Mouse (Mus musculus) forebrain, embryonic 10.5 days (tissue): ENCODE data around the gene Hint1. TPM values are rescaled to one million over a fixed set of nuclear protein-coding genes. Genes with fewer than 3 reads are reported as not detected.

ENCODE experiments used
- DNase-seq: peaks from one replicate; pipeline ENCODE4 v3.0.0-alpha.2; 2017; ENCODE audit warnings: low spot score; ENCODE audit errors: extremely low spot score
- H3K27ac ChIP-seq: fragments of 300-500 bp; sonication (generic); 2 replicates; pipeline ENCODE4 v1.5.1; 2016; ENCODE audit warnings: mild to moderate bottlenecking
- H3K27me3 ChIP-seq: fragments of 300-500 bp; sonication (generic); 2 replicates; pipeline ENCODE4 v1.6.1; 2016; ENCODE audit warnings: mild to moderate bottlenecking; ENCODE audit not compliant: poor library complexity, severe bottlenecking
- H3K36me3 ChIP-seq: fragments of 300-500 bp; sonication (generic); replicated peaks from 2 replicates; pipeline ENCODE4 v1.6.1; 2016; ENCODE audit warnings: mild to moderate bottlenecking, moderate library complexity
- H3K4me1 ChIP-seq: fragments of 300-500 bp; sonication (generic); 2 replicates; pipeline ENCODE4 v1.6.1; 2016
- H3K4me3 ChIP-seq: fragments of 300-500 bp; sonication (generic); 2 replicates; pipeline ENCODE4 v1.5.1; 2016; ENCODE audit warnings: mild to moderate bottlenecking, moderate library complexity
- H3K9me3 ChIP-seq: fragments of 300-500 bp; sonication (generic); 2 replicates; pipeline ENCODE4 v1.6.1; 2016; ENCODE audit warnings: mild to moderate bottlenecking, moderate library complexity
- WGBS: fragments of 180-500 bp; shearing (Covaris S2); methylation state at CpG from one replicate; pipeline ENCODE4 v1.1.7; 2016; 5-methylcytosine and 5-hydroxymethylcytosine counted together
- polyA plus RNA-seq: library from polyadenylated mRNA; unstranded; fragments of >200 nt; fragmentation: Nextera tagmentation; extraction: Ambion mirVana; gene quantifications from 2 replicates; pipeline ENCODE4 v1.2.1, GENCODE M21; 2016

Gene Hint1
- polyA plus RNA-seq, 1 experiment from 2014 or later: 675 TPM

GRCm38 (mm10) chr11:54867049-54867385 is 834 bp downstream of the Hint1 start:
- Histone ChIP-seq H3K9me3 (no peaks in the 10 kb centered on the region), H3K36me3 (peaks cover 41% of the 10 kb centered on the region), H3K27ac (peak overlapping the region; percentile 99), H3K4me1 (peaks cover 42% of the 10 kb centered on the region), H3K27me3 (no peaks in the 10 kb centered on the region), H3K4me3 (peak overlapping the region; percentile 97)
- no peak for DNase-seq
- 7% methylated on average over 5 of the region's 5 CpGs for WGBS

GRCm38 (mm10) chr11:54867903-54868434 is 1.8 kb downstream of the Hint1 start:
- H3K27ac ChIP-seq: no peak overlapping the region
- 88% methylated on average over 3 of the region's 3 CpGs for WGBS
- no peaks in the 10 kb centered on the region for H3K27me3 ChIP-seq
- no peaks in the 10 kb centered on the region for H3K9me3 ChIP-seq
- peaks cover 50% of the 10 kb centered on the region for H3K36me3 ChIP-seq
- no peak for DNase-seq
- H3K4me1 ChIP-seq: peaks cover 39% of the 10 kb centered on the region
- H3K4me3 ChIP-seq: peak overlapping the region; percentile 97

GRCm38 (mm10) chr11:54868445-54868844 is 2.3 kb downstream of the Hint1 start:
- Histone ChIP-seq H3K4me1 (peaks cover 37% of the 10 kb centered on the region), H3K27me3 (no peaks in the 10 kb centered on the region), H3K36me3 (peaks cover 55% of the 10 kb centered on the region), H3K9me3 (no peaks in the 10 kb centered on the region), H3K27ac (no peak overlapping the region), H3K4me3 (peak overlapping the region; percentile 97)
- WGBS: 77% methylated on average over 2 of the region's 2 CpGs
- no peak for DNase-seq

GRCm38 (mm10) chr11:54869318-54869717 is 3.1 kb downstream of the Hint1 start:
- Histone ChIP-seq H3K4me3 (no peak overlapping the region), H3K27me3 (no peaks in the 10 kb centered on the region), H3K4me1 (peaks cover 37% of the 10 kb centered on the region), H3K36me3 (peaks cover 64% of the 10 kb centered on the region), H3K9me3 (no peaks in the 10 kb centered on the region), H3K27ac (no peak overlapping the region)
- WGBS: 93% methylated on average over 3 of the region's 3 CpGs
- DNase-seq: no peak

- H3K36me3 ChIP-seq: peaks cover 76% of the 10 kb centered on the region
- 85% methylated on average over 7 of the region's 7 CpGs for WGBS
Measured at GRCm38 (mm10) chr11:54871831-54872537, 5.8 kb downstream of the Hint1 start.

GRCm38 (mm10) chr11:54876031-54876430 is 9.8 kb downstream of the Hint1 start:
- peaks cover 4% of the 10 kb centered on the region for H3K4me1 ChIP-seq
- H3K27ac ChIP-seq: no peak overlapping the region
- DNase-seq: no peak
- no peaks in the 10 kb centered on the region for H3K9me3 ChIP-seq
- H3K27me3 ChIP-seq: no peaks in the 10 kb centered on the region
- H3K36me3 ChIP-seq: peaks cover 46% of the 10 kb centered on the region
- H3K4me3 ChIP-seq: no peak overlapping the region
- WGBS: 93% methylated on average over 5 of the region's 5 CpGs

More at GRCm38 (mm10) chr11:54871831-54872537, 5.8 kb downstream of the Hint1 start:
- H3K9me3 ChIP-seq: no peaks in the 10 kb centered on the region
- H3K27ac ChIP-seq: no peak overlapping the region
- no peak overlapping the region for H3K4me3 ChIP-seq
- H3K27me3 ChIP-seq: no peaks in the 10 kb centered on the region
- H3K4me1 ChIP-seq: peaks cover 25% of the 10 kb centered on the region
- DNase-seq: no peak

GRCm38 (mm10) chr11:54878893-54879292 is 12.7 kb downstream of the Hint1 start:
- Histone ChIP-seq H3K36me3 (peaks cover 17% of the 10 kb centered on the region), H3K27ac (no peak overlapping the region), H3K4me1 (peaks cover 14% of the 10 kb centered on the region), H3K4me3 (no peak overlapping the region), H3K9me3 (no peaks in the 10 kb centered on the region), H3K27me3 (no peaks in the 10 kb centered on the region)
- no peak for DNase-seq
- WGBS: 87% methylated on average over 6 of the region's 6 CpGs

GRCm38 (mm10) chr11:54879434-54879833 is 13.3 kb downstream of the Hint1 start:
- Histone ChIP-seq H3K27ac (no peak overlapping the region), H3K36me3 (peaks cover 12% of the 10 kb centered on the region), H3K4me1 (peaks cover 14% of the 10 kb centered on the region), H3K9me3 (no peaks in the 10 kb centered on the region), H3K4me3 (no peak overlapping the region), H3K27me3 (no peaks in the 10 kb centered on the region)
- WGBS: 52% methylated on average over 4 of the region's 4 CpGs
- no peak for DNase-seq

- WGBS: 85% methylated on average over 10 of the region's 10 CpGs
- peaks cover 19% of the 10 kb centered on the region for H3K4me1 ChIP-seq
- no peak for DNase-seq
Measured at GRCm38 (mm10) chr11:54879922-54880321, 13.7 kb downstream of the Hint1 start.

GRCm38 (mm10) chr11:54881051-54881474 is 14.9 kb downstream of the Hint1 start:
- no peak for DNase-seq
- H3K4me1 ChIP-seq: peaks cover 24% of the 10 kb centered on the region
- WGBS: 30% methylated on average over 2 of the region's 2 CpGs

More at GRCm38 (mm10) chr11:54879922-54880321, 13.7 kb downstream of the Hint1 start:
- Histone ChIP-seq H3K36me3 (peaks cover 7% of the 10 kb centered on the region), H3K27me3 (no peaks in the 10 kb centered on the region), H3K9me3 (no peaks in the 10 kb centered on the region), H3K4me3 (no peak overlapping the region), H3K27ac (no peak overlapping the region)

GRCm38 (mm10) chr11:54882671-54883070 is 16.5 kb downstream of the Hint1 start:
- 49% methylated on average over 8 of the region's 8 CpGs for WGBS
- Histone ChIP-seq H3K9me3 (no peaks in the 10 kb centered on the region), H3K4me3 (no peak overlapping the region), H3K4me1 (peaks cover 24% of the 10 kb centered on the region), H3K27ac (no peak overlapping the region), H3K36me3 (no peaks in the 10 kb centered on the region), H3K27me3 (no peaks in the 10 kb centered on the region)
- DNase-seq: no peak

More at GRCm38 (mm10) chr11:54881051-54881474, 14.9 kb downstream of the Hint1 start:
- no peak overlapping the region for H3K27ac ChIP-seq
- no peak overlapping the region for H3K4me3 ChIP-seq
- H3K36me3 ChIP-seq: no peaks in the 10 kb centered on the region
- H3K9me3 ChIP-seq: no peaks in the 10 kb centered on the region
- H3K27me3 ChIP-seq: no peaks in the 10 kb centered on the region

GRCm38 (mm10) chr11:54884197-54884828 is 18.1 kb downstream of the Hint1 start:
- no peaks in the 10 kb centered on the region; the same call in 1 of the 2 replicates for H3K9me3 ChIP-seq
- H3K4me3 ChIP-seq: no peak overlapping the region
- WGBS: 83% methylated on average over 5 of the region's 5 CpGs
- H3K4me1 ChIP-seq: peaks cover 24% of the 10 kb centered on the region
- H3K27me3 ChIP-seq: no peaks in the 10 kb centered on the region
- DNase-seq: no peak
- no peaks in the 10 kb centered on the region for H3K36me3 ChIP-seq
- H3K27ac ChIP-seq: no peak overlapping the region

- 32% methylated on average over 5 of the region's 5 CpGs for WGBS
- no peak for DNase-seq
- H3K27ac ChIP-seq: no peak overlapping the region
Measured at GRCm38 (mm10) chr11:54884937-54885336, 18.8 kb downstream of the Hint1 start.

More at GRCm38 (mm10) chr11:54884937-54885336, 18.8 kb downstream of the Hint1 start:
- H3K36me3 ChIP-seq: no peaks in the 10 kb centered on the region
- H3K27me3 ChIP-seq: no peaks in the 10 kb centered on the region
- no peaks in the 10 kb centered on the region; the same call in 1 of the 2 replicates for H3K9me3 ChIP-seq
- H3K4me1 ChIP-seq: peaks cover 24% of the 10 kb centered on the region
- no peak overlapping the region for H3K4me3 ChIP-seq
